Mouse (Mus musculus) E14TG2a.4 (cell line): ENCODE measurements at regions not wholly inside any gene's neighbourhood (a gene's known extent, or its start where the extent isn't known, plus 50 kb on each side); places are given as distances from the start of the nearest gene placed in this dataset.

Experiments
- CTCF ChIP-seq: conservative IDR thresholded peaks from 2 replicates; pipeline ENCODE4 v1.5.1; 2014; ENCODE audit warnings: low read length
- NANOG ChIP-seq: IDR thresholded peaks from 2 replicates; pipeline ENCODE4 v1.6.1; 2014; ENCODE audit warnings: borderline replicate concordance, low read length, mixed read lengths
- POU5F1 ChIP-seq: IDR thresholded peaks from 2 replicates; pipeline ENCODE4 v1.6.1; 2014; ENCODE audit warnings: low read length, borderline replicate concordance

DNA sequence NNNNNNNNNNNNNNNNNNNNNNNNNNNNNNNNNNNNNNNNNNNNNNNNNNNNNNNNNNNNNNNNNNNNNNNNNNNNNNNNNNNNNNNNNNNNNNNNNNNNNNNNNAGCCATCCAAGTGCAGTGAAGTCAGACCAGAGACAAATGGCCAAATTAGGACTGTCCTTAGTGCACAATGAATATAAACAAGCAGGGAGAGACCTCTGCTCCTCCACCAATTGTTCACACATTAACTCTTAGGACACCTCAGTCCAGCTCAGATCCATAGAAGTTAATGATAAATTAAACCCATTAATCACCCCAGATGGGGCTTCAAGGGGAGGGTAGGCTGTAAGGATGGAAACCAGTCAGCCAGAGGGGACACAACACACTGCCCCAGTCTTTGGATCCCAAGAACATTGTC is 223.2 kb upstream of the Eef2kmt start:
- TF ChIP-seq CTCF (no peak), POU5F1 (no peak), NANOG (no peak)
